Mouse (Mus musculus): ENCODE measurements at regions not wholly inside any gene's neighbourhood (a gene's known extent, or its start where the extent isn't known, plus 50 kb on each side); places are given as distances from the start of the nearest gene placed in this dataset.
"Not testable (repeated sequence)": the region's sequence is repeated elsewhere in the genome, so short reads cannot be mapped to it uniquely, and the experiment has no call there.

DNA sequence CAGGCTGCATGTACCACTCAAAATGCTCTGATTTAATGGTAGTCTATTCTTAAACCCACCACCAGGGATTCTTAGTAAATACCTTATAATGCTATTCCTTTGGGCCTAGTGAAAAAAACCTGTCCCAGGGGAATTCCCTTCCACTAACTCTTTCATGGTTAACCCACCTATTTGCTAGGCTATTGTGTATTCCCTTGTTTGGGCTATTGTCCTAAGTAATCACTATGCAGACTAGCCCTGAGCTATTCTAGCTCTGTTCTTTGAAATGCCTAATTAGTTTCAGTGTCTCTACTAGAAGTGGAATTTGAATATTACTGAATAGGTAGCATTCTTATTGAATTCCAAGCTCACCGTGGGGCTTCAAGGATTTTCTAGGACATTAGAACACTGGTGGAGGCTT, 620.6 kb upstream of the Pom121l12 start:
- H3K9me3 ChIP-seq (ENCODE audit: low read length), result no peaks in the 10 kb centered on the region
- DNase-seq (ENCODE audit: low spot score), result no peak

DNA sequence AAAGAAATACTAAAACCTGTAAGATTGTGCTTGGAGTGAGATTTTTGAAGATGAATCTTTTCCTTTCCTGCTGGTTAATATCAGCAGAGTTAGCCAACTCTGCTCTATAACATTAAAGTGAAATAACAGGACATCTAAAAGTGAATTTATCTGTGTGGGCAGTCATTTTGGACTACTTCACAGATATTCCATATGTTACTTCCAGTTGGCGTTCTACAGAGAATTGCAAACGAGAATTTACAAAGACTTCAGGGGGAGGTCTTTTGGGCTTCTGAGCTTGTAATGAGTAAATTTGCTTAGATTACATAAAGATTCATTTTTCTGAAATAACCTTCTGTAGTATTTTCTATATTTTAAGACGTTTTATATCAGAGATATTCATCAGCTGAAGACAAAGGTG, 582.4 kb upstream of the Pom121l12 start:
- Histone ChIP-seq H3K27me3 (ENCODE audit: insufficient read depth, low read length) (no peaks in the 10 kb centered on the region), H3K27ac (ENCODE audit: low read depth, low read length) (no peak overlapping the region), H3K36me3 (ENCODE audit: insufficient read depth, low read length) (no peaks in the 10 kb centered on the region), H3K9me3 (ENCODE audit: low read length) (no peaks in the 10 kb centered on the region), H3K4me2 (ENCODE audit: low read depth, low read length, poor library complexity, severe bottlenecking) (no peak overlapping the region), H3K4me3 (ENCODE audit: low read depth, low read length) (no peak overlapping the region), H3K9ac (replicated peaks; ENCODE audit: low read length, poor library complexity, severe bottlenecking) (no peak overlapping the region), H3K4me1 (ENCODE audit: insufficient read depth, low read length) (no peaks in the 10 kb centered on the region)
- ATAC-seq (ENCODE audit: low FRiP score) (no peak), DNase-seq (ENCODE audit: low spot score) (no peak)
- no peak for TF ChIP-seq CTCF (IDR thresholded peaks at IDR 0.05)
- WGBS, result 71% methylated on average over 3 of the region's 3 CpGs

More for the DNA sequence above, 620.6 kb upstream of the Pom121l12 start:
- WGBS, result 39% methylated on average over 1 of the region's 1 CpGs
- H3K4me2 ChIP-seq (ENCODE audit: low read depth, low read length, poor library complexity, severe bottlenecking), result no peak overlapping the region
- H3K27ac ChIP-seq (ENCODE audit: low read depth, low read length), result no peak overlapping the region
- no peak for TF ChIP-seq CTCF (IDR thresholded peaks at IDR 0.05)
- no peaks in the 10 kb centered on the region for H3K36me3 ChIP-seq (ENCODE audit: insufficient read depth, low read length)
- H3K27me3 ChIP-seq (ENCODE audit: insufficient read depth, low read length), result no peaks in the 10 kb centered on the region
- H3K4me3 ChIP-seq (ENCODE audit: low read depth, low read length), result no peak overlapping the region
- H3K9ac ChIP-seq (replicated peaks; ENCODE audit: low read length, poor library complexity, severe bottlenecking), result no peak overlapping the region
- no peak for ATAC-seq (ENCODE audit: low FRiP score)
- no peaks in the 10 kb centered on the region for H3K4me1 ChIP-seq (ENCODE audit: insufficient read depth, low read length)

- no peak for TF ChIP-seq CTCF (IDR thresholded peaks at IDR 0.05)
- Histone ChIP-seq H3K9me3 (ENCODE audit: low read length) (no peaks in the 10 kb centered on the region), H3K36me3 (ENCODE audit: insufficient read depth, low read length) (no peaks in the 10 kb centered on the region), H3K4me1 (ENCODE audit: insufficient read depth, low read length) (no peaks in the 10 kb centered on the region), H3K4me2 (ENCODE audit: low read depth, low read length, poor library complexity, severe bottlenecking) (no peak overlapping the region), H3K9ac (replicated peaks; ENCODE audit: low read length, poor library complexity, severe bottlenecking) (no peak overlapping the region), H3K27ac (ENCODE audit: low read depth, low read length) (no peak overlapping the region), H3K27me3 (ENCODE audit: insufficient read depth, low read length) (no peaks in the 10 kb centered on the region), H3K4me3 (ENCODE audit: low read depth, low read length) (no peak overlapping the region)
- DNase-seq (ENCODE audit: low spot score) (peak; percentile 31), ATAC-seq (ENCODE audit: low FRiP score) (no peak)
Observed at GRCm38 (mm10) chr11:14031412-14032122, 567.5 kb upstream of the Pom121l12 start.

- not testable (repeated sequence) for DNase-seq (ENCODE audit: low spot score); H3K27ac ChIP-seq (ENCODE audit: low read depth, low read length); H3K4me2 ChIP-seq (ENCODE audit: low read depth, low read length, poor library complexity, severe bottlenecking); H3K9me3 ChIP-seq (ENCODE audit: low read length); H3K4me1 ChIP-seq (ENCODE audit: insufficient read depth, low read length); H3K27me3 ChIP-seq (ENCODE audit: insufficient read depth, low read length); H3K4me3 ChIP-seq (ENCODE audit: low read depth, low read length); ATAC-seq (ENCODE audit: low FRiP score); H3K9ac ChIP-seq (replicated peaks; ENCODE audit: low read length, poor library complexity, severe bottlenecking); H3K36me3 ChIP-seq (ENCODE audit: insufficient read depth, low read length)
- 88% methylated on average over 6 of the region's 6 CpGs for WGBS
Observed at GRCm38 (mm10) chr11:14032498-14032897, 566.6 kb upstream of the Pom121l12 start.

GRCm38 (mm10) chr11:14059118-14059517, 540.0 kb upstream of the Pom121l12 start:
- no peak for TF ChIP-seq CTCF (IDR thresholded peaks at IDR 0.05)
- no peaks in the 10 kb centered on the region for H3K4me1 ChIP-seq (ENCODE audit: insufficient read depth, low read length)
- DNase-seq (ENCODE audit: low spot score) (peak; percentile 11), ATAC-seq (ENCODE audit: low FRiP score) (no peak)
- H3K4me2 ChIP-seq (ENCODE audit: low read depth, low read length, poor library complexity, severe bottlenecking), result no peak overlapping the region
- H3K36me3 ChIP-seq (ENCODE audit: insufficient read depth, low read length), result no peaks in the 10 kb centered on the region
- 55% methylated on average over 3 of the region's 3 CpGs for WGBS
- H3K27me3 ChIP-seq (ENCODE audit: insufficient read depth, low read length), result no peaks in the 10 kb centered on the region
- H3K9me3 ChIP-seq (ENCODE audit: low read length), result no peaks in the 10 kb centered on the region
- no peak overlapping the region for H3K4me3 ChIP-seq (ENCODE audit: low read depth, low read length)
- H3K9ac ChIP-seq (replicated peaks; ENCODE audit: low read length, poor library complexity, severe bottlenecking), result no peak overlapping the region
- H3K27ac ChIP-seq (ENCODE audit: low read depth, low read length), result no peak overlapping the region

- DNase-seq (ENCODE audit: low spot score), result no peak
- no peaks in the 10 kb centered on the region for H3K4me1 ChIP-seq (ENCODE audit: insufficient read depth, low read length)
- H3K36me3 ChIP-seq (ENCODE audit: insufficient read depth, low read length), result no peaks in the 10 kb centered on the region
- no peak for TF ChIP-seq CTCF (IDR thresholded peaks at IDR 0.05)
- no peak overlapping the region for H3K9ac ChIP-seq (replicated peaks; ENCODE audit: low read length, poor library complexity, severe bottlenecking)
- H3K9me3 ChIP-seq (ENCODE audit: low read length), result no peaks in the 10 kb centered on the region
- H3K4me3 ChIP-seq (ENCODE audit: low read depth, low read length), result no peak overlapping the region
- no peak overlapping the region for H3K4me2 ChIP-seq (ENCODE audit: low read depth, low read length, poor library complexity, severe bottlenecking)
- no peak for ATAC-seq (ENCODE audit: low FRiP score)
- no peak overlapping the region for H3K27ac ChIP-seq (ENCODE audit: low read depth, low read length)
- no peaks in the 10 kb centered on the region for H3K27me3 ChIP-seq (ENCODE audit: insufficient read depth, low read length)
Observed at GRCm38 (mm10) chr11:14072104-14072503, 527.0 kb upstream of the Pom121l12 start.
